Mouse (Mus musculus) bone marrow macrophage, adult 2 months (primary cell): ENCODE measurements around the gene Ptpn6.
A peak's percentile ranks its signal among the peaks of the same experiment; 100 is the strongest.

ENCODE experiments used
- CTCF ChIP-seq: IDR thresholded peaks from 2 replicates; pipeline ENCODE4 v1.5.1; 2012; ENCODE audit warnings: low read depth, mild to moderate bottlenecking, low read length, moderate library complexity
- POLR2A ChIP-seq: IDR thresholded peaks from 2 replicates; pipeline ENCODE4 v1.6.1; 2012; ENCODE audit warnings: mild to moderate bottlenecking, low read depth, low read length, borderline replicate concordance

GRCm38 (mm10) chr6:124770013-124770412 is 31.5 kb upstream of the Ptpn6 start:
- TF ChIP-seq CTCF, result 0 out of 2 replicates have a peak, but pooled peaks have one; percentile 17
- TF ChIP-seq POLR2A, result no peak
